Mouse (Mus musculus): ENCODE measurements around the gene Uchl5.

Uchl5 gene

DNA sequence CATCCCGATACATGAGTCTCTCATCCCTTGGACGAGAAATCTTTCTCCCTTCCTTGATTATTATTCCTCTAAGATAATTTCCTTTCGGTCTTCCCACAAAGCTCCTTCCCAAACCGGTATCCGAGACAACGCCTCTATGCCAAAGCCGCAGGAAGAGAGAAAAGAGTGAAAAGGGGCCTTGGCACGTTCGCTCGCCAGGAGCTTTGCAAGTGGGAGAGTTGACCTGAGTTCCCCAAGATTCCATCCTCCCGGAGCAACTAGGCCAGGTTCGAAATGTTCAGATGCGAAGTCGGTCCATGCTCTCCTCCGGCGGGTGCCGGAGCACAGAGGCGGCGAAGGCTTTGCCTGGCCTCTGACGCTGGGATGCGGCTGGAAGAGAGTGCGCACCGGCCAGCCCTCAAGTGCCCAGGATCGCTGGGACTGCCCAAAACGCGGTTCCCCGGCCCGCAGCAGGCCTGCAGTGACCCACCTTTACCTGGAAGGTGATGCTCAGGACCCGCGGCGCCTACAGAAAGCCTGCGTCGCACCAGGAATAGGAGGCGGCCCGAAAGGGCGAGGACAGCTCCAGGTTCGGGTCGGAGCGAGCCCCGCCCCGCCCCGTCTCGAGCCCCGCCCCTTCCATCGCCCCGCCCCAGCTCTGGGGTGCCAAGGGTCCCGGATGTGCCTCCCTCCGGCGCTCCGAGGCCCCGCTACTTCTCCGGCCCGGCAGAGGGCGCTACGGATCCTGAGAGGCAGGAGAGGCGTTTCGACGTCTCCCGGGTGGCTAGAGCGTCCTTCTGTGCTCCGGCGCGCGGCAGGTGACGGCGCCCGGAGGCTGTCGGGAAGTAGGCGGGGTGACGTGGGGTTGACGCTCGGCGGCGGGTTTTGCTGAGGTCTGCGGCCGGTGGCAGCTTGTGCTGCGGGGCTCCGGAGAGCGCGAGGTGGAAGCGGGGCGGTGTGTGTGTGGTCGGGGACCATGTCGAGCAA is at the start of gene Uchl5, which contains the start of gene Trove2:
TSS of gene Uchl5 (plus strand) at position 827 of the 966 bp plus-strand sequence.
TSS of gene Trove2 (minus strand) at position 623 of the 966 bp plus-strand sequence.
- peak; percentile 99 for DNase-seq (ENCODE audit: low read depth)

DNA sequence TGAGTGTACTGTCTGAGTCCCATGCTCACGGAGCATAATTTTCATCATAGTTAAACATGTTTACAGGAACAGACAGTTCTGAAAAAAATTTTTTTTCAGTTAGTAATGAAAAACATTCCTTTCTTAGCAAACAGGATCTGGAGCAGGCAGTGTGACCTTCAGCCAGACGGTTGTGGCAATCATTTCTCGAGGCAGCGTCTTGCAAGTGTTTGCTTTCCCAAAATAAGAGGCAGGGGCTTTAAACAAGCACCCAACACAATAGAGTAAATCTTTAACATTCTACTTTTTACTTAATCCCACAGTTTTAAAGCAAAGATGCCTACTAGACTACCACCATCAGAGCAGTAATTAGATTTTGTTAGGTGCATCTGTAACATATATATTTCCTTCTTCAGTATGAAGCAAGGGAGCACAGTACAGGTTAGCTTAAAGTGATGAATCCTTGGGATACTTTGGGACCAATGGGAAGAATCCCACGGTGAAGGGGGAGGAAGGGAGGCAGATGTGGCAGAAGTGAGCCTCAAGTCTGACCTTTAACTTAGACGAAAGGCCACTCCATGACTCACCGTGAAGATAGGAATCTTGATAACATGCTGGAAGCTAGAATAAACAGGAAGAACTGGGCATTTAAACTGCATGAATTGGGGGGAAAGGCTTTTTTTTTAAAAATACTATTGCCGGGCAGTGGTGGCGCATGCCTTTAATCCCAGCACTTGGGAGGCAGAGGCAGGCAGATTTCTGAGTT is 49.2 kb upstream of the Uchl5 start:
- no peak for DNase-seq (ENCODE audit: low read depth)

DNA sequence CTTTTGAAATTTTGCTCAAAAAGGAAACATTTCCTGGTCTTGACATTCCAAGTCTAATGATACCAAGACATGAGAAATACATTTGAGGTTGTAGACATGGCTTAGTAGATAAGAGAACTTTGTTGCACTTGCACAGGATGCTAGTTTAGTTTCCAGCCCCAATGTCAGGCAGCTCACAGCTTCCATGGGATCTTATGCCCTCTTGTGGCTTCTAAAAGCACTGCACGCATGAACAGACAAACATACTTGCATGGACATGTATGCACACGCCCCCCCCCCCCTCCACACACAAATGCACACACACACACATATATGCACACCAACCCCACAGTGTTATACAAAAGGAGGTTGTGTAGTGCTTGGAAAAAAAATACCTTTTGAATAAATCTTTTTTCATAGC is 46.2 kb upstream of the Uchl5 start:
- peak; percentile 73 for DNase-seq (ENCODE audit: low read depth)

GRCm38 (mm10) chr1:143731691-143732090 is 45.4 kb upstream of the Uchl5 start:
- no peak for DNase-seq (ENCODE audit: low read depth)

GRCm38 (mm10) chr1:143733914-143734410 is 43.1 kb upstream of the Uchl5 start:
- DNase-seq (ENCODE audit: low read depth): no peak

GRCm38 (mm10) chr1:143738811-143739210 is 38.3 kb upstream of the Uchl5 start:
- peak; percentile 76 for DNase-seq (ENCODE audit: low read depth)

GRCm38 (mm10) chr1:143739361-143740350 is 37.4 kb upstream of the Uchl5 start:
- peak; percentile 93 for DNase-seq (ENCODE audit: low read depth)

DNA sequence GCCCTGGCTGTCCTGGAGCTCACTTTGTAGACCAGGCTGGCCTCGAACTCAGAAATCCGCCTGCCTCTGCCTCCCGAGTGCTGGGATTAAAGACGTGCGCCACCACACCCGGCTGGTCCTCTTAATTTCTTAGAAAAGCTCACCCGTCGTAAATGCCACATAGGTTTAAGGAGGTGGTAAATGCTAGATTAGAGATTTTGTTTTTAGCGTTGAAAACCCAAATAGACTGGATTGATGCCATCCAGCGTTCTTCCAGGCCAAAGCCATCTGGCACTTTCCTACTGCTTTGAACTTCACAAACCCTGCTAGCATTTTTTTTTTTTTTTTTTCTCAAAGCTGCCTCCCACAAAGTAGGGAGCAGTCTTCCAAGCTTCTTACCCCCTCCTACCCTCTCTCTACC is 36.5 kb upstream of the Uchl5 start:
- no peak for DNase-seq (ENCODE audit: low read depth)

- DNase-seq (ENCODE audit: low read depth): no peak
Observed at GRCm38 (mm10) chr1:143741331-143741730, 35.7 kb upstream of the Uchl5 start.

DNA sequence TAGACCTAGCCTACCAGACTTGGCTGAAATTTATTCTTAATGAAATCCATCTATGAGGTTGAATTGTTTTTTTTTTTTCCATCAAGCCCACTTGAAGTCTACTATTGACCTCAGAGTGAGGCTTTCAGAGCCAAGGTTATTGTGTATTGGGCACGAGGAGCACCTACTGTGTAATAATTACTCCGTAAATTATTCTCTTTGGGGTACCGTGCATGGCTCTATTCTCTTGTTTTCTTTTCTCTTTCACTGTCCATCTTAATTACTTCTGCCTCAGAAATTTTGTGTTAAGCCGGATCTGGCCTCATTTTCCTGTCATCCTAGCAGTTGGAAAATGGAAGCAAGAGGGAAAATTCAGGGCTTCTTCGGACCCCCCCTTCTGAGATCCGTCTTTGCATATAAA is 34.9 kb upstream of the Uchl5 start:
- no peak for DNase-seq (ENCODE audit: low read depth)

- no peak for DNase-seq (ENCODE audit: low read depth)
Observed at GRCm38 (mm10) chr1:143745871-143746270, 31.2 kb upstream of the Uchl5 start.

DNA sequence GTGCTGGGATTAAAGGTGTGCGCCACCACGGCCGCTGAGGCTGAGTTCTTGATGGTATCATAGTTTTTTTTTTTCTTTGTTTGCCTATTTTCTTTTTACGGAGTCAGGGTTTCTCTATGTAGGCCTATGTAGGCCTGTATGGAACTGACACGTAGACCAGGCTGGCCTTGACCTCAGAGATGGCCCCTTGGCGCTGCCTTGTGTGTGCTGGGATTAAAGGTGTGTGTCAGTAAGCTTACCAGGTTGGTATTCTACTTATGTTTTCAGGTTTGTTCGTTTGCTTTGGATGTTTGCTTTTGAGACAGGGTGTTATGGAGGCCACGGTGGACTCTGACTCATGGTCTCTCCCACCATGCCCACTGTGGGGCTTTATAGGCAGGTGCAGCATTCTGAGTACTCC is 14.9 kb upstream of the Uchl5 start:
- DNase-seq (ENCODE audit: low read depth): no peak

DNA sequence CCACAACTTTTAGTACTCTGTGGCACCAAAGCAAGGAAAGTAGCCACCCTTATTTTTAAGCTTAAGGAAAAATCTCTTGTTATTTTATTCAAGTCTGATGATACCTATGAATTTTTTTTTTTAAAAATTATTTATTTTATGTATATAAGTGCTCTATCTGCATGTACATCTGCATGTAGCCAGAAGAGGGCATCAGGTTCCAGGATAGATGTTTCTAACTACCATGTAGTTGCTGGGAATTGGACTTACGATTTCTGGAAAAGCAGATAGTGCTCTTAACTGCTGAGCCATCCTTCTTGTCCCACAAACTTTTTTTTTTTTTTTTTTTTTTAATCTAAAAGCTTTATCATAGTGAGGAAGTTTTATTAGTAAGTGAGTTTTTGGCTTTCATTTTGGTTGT is 12.6 kb upstream of the Uchl5 start:
- DNase-seq (ENCODE audit: low read depth): no peak

- DNase-seq (ENCODE audit: low read depth): no peak
Observed at GRCm38 (mm10) chr1:143765801-143766200, 11.3 kb upstream of the Uchl5 start.

DNA sequence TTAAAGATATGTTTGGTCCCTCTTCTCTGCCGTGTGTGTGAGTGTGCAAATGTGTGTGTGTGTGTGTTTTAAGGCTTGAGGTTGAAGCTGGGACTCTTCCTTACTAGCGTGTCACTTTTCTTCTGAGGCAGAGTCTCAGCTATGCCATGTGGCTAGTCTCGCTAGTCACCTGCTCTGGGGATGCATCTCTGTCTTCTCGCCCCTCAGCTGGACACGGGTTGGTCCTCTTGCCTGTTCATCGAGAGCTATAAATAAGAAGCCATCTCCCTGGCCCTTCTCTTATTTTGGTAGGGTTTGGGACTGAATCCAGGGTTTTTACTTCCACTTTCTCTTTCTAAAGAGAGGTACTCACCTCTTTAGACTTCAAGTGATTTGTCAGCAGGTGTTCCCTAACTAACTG is 10.8 kb upstream of the Uchl5 start:
- no peak for DNase-seq (ENCODE audit: low read depth)

DNA sequence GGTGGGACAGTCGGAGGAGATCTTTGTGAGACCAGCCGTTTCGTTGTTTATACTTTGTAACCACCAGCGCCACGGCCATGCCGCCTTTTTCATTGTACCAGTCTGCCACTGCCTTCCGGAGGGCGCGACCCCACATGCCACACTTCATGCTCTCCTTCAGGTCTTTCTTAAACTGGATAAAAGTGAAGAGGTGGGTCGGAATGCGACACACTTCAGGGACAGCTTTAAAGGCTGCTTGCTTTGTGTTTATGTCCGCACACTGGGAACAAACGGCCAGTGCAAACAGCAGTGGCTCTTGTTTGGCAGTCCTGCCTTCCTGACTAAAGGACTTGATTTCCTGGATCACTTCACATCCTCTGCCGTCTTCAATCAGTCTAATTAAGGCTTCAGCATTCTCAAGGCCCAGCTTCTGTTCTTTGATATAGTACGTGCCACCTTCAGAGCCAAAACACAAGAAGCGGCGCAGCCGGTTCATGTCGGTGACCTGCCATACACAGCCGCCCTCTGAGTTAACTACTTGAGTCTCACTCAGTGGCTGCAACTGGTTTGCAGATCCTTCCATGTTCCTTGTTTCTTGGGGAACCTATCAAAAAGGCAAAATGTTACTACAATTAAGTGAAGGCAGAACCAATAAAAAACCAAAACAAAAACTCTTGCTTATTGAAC is 6.5 kb upstream of the Uchl5 start:
- no peak for DNase-seq (ENCODE audit: low read depth)

DNA sequence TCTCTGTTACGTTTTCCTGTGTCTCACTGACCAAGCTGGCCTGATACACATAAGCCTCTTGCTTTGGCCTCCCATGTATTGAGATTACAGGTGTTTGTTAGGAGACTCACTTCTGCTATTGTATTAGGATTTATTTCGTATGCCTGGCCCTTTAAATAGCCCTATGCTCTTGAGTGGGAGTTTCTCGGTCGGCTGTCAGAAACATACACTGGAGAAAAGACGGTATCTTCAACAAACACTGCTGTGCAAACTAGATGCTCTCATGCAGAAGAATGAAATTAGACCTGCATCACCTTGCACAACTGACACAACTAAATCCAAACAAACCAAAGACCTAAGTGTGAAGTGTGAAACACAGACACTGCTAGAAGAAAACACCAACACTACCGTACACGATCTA is 4.0 kb upstream of the Uchl5 start:
- no peak for DNase-seq (ENCODE audit: low read depth)

DNA sequence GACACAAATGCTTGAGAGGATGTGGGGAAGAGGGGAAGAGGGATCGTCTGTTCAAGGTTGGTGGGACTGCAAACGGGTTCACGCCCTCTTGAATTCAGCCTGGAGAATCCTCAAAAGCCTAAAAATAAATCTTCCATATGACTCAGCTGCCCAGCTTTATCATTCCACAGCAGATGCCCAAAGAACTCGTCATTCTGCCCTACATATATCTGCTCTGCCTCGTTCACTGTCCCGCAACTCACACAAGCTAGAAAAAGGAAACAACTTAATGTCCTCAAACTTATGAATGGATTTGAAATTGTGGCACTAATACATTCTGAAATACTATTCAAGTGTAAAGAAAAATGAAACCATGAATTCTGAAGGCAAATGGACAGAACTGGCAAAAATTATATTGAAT is 3.2 kb upstream of the Uchl5 start:
- DNase-seq (ENCODE audit: low read depth): no peak

- DNase-seq (ENCODE audit: low read depth): peak; percentile 69
Observed at GRCm38 (mm10) chr1:143777558-143778218, 616 bp downstream of the Uchl5 start.

GRCm38 (mm10) chr1:143788584-143789227 is 11.6 kb downstream of the Uchl5 start:
- peak; percentile 77 for DNase-seq (ENCODE audit: low read depth)
